Mouse (Mus musculus) lung, postnatal 36 days (tissue): ENCODE data around the gene Lypd8.

Experiments
- DNase-seq: peaks from one replicate; pipeline ENCODE4 v3.0.0; 2022; ENCODE audit warnings: mixed read lengths

The Lypd8 gene

DNA sequence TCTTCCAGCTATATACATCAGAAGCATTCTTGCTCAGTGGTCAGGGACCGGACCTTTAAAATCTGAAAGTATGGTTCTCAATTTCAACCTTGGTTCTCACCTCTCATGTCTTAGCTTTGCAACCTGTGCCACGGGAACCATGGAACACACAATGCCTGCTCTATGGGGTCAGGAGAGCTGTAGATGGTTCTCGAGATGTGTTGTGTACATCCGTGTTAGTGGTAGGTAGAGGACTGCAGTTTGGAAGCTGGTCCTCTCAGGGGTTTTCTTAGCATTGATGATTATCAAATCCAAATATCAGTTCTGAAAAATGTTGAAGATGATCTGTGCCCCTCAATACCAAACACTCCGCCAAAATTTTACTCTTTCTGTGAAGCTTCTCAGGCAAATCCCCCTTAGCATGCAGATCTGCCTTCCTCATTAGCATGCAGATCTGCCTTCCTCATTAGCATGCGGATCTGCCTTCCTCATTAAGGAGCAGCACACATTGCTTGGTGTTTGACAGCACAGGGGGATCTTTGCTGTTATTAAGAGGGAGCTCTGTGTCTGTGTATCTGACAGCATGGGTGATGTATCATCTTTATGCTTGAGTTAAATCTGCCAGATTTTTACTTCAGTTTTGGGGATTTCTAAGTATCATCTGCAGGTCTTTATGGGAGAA, 21.3 kb downstream of the Lypd8 start:
- no peak for DNase-seq

- no peak for DNase-seq
Observed at GRCm38 (mm10) chr11:58400655-58401054, 21.8 kb downstream of the Lypd8 start.

DNA sequence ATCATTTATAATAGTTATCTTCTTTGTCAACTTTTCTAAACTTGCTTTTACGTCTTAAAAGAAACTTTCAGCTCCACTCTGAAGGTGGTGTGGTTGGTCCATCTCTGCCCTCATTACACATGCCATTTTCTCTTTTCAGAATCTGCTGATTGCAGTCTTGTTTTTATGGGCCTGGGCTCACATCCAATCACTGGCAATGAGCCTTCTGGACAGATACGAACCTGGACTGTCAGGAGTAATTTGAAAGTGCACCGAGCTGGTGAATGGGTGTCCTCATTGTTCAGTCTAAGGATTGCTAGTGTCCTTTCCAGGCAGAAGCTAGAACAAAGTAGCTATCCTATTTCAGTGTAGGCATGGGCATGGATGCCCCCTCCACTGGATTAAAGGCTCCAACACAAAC, 29.2 kb downstream of the Lypd8 start:
- DNase-seq = no peak

- no peak for DNase-seq
Observed at GRCm38 (mm10) chr11:58418336-58418735, 39.5 kb downstream of the Lypd8 start.

- DNase-seq = no peak
Observed at GRCm38 (mm10) chr11:58420815-58421214, 42.0 kb downstream of the Lypd8 start, which contains the start of gene 1810065E05Rik. 1810065E05Rik (plus strand) TSS chr11:58421111.

DNA sequence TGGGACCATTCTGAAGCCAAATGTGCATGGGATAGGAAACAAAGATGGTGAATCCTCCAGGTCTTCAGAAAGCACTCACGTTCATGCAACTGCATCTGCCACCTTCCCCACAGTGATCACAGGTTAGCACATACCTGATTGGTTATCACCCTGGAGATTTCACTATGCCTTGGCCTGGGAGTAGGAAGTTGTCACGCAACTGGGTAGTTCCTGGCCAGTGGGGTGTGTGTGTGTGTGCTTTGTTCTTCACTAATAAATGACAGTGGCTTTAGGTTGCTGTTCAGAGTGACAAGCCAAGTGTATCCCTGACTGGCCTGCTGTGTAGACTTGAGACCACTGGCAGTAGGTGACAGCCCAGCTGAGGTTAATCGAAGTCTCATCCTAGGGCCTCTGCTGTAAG, 53.4 kb downstream of the Lypd8 start, which contains the start of gene Gm12253:
TSS of gene Gm12253 (plus strand) at position 301 of the 400 bp plus-strand sequence.
- DNase-seq = no peak

DNA sequence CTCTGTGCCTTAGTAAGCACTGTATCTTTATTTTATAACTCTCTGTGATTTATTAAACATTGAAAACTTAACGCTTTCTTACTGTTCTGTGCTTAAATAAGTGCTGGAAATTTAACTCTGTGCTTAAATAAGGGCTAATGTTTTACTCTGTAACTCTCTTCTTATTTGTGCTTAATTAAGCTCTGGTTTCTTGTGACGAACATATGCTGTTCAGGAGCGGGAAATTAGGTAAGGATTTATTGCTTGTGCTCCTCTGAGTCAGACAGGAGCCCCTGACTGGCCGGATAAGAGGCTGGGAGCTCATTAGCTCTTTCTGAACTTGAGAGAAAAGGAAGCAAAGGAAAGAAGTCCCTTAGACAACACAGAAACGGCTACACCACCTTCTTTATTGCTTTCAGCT, 59.0 kb downstream of the Lypd8 start:
- no peak for DNase-seq
